8 mouse cellular contexts compared by ENCODE assay signal in the genomic region with DNA sequence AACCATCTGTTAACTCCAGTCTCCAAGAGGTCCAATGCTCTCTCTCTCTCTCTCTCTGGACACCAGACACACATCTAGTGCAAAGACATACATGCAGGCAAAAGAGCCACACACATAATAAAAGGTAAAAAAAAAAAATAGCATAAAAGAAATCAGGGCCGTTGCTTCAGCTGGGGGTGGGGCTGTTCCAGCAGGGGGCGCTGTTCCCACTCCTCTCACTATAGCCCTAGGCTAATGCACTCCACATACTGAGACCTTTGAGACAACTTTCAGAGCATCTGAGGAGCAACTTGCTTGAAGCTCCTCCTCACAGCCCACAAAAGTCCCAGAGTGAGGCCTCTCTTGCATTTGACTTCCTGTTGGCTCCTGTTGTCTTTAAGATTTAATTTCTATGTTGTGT. TPM values are rescaled to one million over a fixed set of nuclear protein-coding genes. Genes with fewer than 3 reads are reported as not detected.
A peak's percentile ranks its signal among the peaks of the same experiment; 100 is the strongest.
DNase-seq lines count a peak whose midpoint lies in the region; ATAC-seq lines count a peak whose summit lies in the region.

No protein-coding gene starts in this region.

- no peak for ATAC-seq in CD4-positive, CD25-positive, alpha-beta regulatory T cell, adult 4 months
- no peak for ATAC-seq in heart, embryonic 13.5 days (ENCODE audit: extremely low read depth, insufficient number of reproducible peaks, low FRiP score, low TSS enrichment)
- ATAC-seq in neural tube, embryonic 11.5 days (ENCODE audit: insufficient read depth, low FRiP score, low TSS enrichment) = no peak

- H3K9ac ChIP-seq in heart, embryonic 13.5 days = peak overlapping the region; percentile 96
- H3K9ac ChIP-seq in neural tube, embryonic 11.5 days (ENCODE audit: low read length) = no peak overlapping the region

- 15% methylated on average over 2 of the region's 2 CpGs for WGBS in heart, embryonic 13.5 days
- WGBS in neural tube, embryonic 11.5 days = 23% methylated on average over 2 of the region's 2 CpGs

- H3K36me3 ChIP-seq in heart, embryonic 13.5 days = peaks cover 61% of the 10 kb centered on the region
- H3K36me3 ChIP-seq in neural tube, embryonic 11.5 days (ENCODE audit: control insufficient read depth, insufficient read depth, low read length) = no peaks in the 10 kb centered on the region

- no peaks in the 10 kb centered on the region for H3K9me3 ChIP-seq in heart, embryonic 13.5 days
- H3K9me3 ChIP-seq in neural tube, embryonic 11.5 days (ENCODE audit: control insufficient read depth, low read length) = no peaks in the 10 kb centered on the region

- peaks cover 34% of the 10 kb centered on the region for H3K27me3 ChIP-seq in heart, embryonic 13.5 days (replicated peaks)
- no peaks in the 10 kb centered on the region for H3K27me3 ChIP-seq in neural tube, embryonic 11.5 days (ENCODE audit: control insufficient read depth, insufficient read depth, low read length)

- peak overlapping the region; percentile 99 for H3K27ac ChIP-seq in heart, embryonic 13.5 days (replicated peaks)
- H3K27ac ChIP-seq in neural tube, embryonic 11.5 days (ENCODE audit: low read depth, low read length) = no peak overlapping the region

- peak overlapping the region; percentile 75 for H3K4me2 ChIP-seq in heart, embryonic 13.5 days
- H3K4me2 ChIP-seq in neural tube, embryonic 11.5 days (ENCODE audit: low read depth) = no peak overlapping the region

- H3K4me1 ChIP-seq in heart, embryonic 13.5 days = peaks cover 27% of the 10 kb centered on the region
- peaks cover 4% of the 10 kb centered on the region; the same call in 1 of the 2 replicates for H3K4me1 ChIP-seq in neural tube, embryonic 11.5 days (ENCODE audit: control insufficient read depth, insufficient read depth, low read length)

- H3K4me3 ChIP-seq in heart, embryonic 13.5 days = peak overlapping the region; percentile 57
- no peak overlapping the region for H3K4me3 ChIP-seq in neural tube, embryonic 11.5 days (ENCODE audit: low read depth, low read length)

- peak; percentile 77 for DNase-seq in CD4-positive, CD25-positive, alpha-beta regulatory T cell, adult 2 months (ENCODE audit: low read depth, low spot score)
- DNase-seq in layer of hippocampus, adult 11-12 months (ENCODE audit: low spot score) = peak; percentile 44
- DNase-seq in layer of hippocampus, adult 9-10 months (ENCODE audit: low spot score) = no peak
- peak; percentile 55 for DNase-seq in ES-CJ7 (ENCODE audit: low read depth, low spot score)
- DNase-seq in neural tube, embryonic 11.5 days (ENCODE audit: low spot score) = peak; percentile 33
- DNase-seq in urinary bladder, postnatal 36 days (ENCODE audit: low spot score in 2 of 2) = no peak

RNA-seq across cellular contexts. Expression of a gene that starts 3.5 kb away (rescaled TPM):
- not detected for polyA plus RNA-seq in CD4-positive, CD25-positive, alpha-beta regulatory T cell, adult 4 months (2017; shearing (Covaris generic))
- polyA plus RNA-seq in heart, embryonic 13.5 days (2015; fragmentation: Nextera tagmentation; extraction: Ambion mirVana) = 7,724 and 9,145 TPM in 2 replicates
- 9.2 and 13.7 TPM in 2 replicates for polyA plus RNA-seq in neural tube, embryonic 11.5 days (2014; fragmentation: Nextera tagmentation; extraction: Ambion mirVana)

RNA-seq across cellular contexts. Expression of a gene that starts 36.4 kb away (rescaled TPM):
- under 1 TPM in 1 of 2 experiments, not detected in 1; 0.75 TPM for polyA plus RNA-seq in CD4-positive, CD25-positive, alpha-beta regulatory T cell, adult 4 months (2017; shearing (Covaris generic))
- 0.36 TPM in 1 of 2 replicates, not detected in the other for polyA plus RNA-seq in heart, embryonic 13.5 days (2015; fragmentation: Nextera tagmentation; extraction: Ambion mirVana)
- polyA plus RNA-seq in neural tube, embryonic 11.5 days (2014; fragmentation: Nextera tagmentation; extraction: Ambion mirVana) = not detected in 2 replicates

RNA-seq across cellular contexts. Expression of a gene that starts 53.9 kb away (rescaled TPM):
- polyA plus RNA-seq in CD4-positive, CD25-positive, alpha-beta regulatory T cell, adult 4 months (2017; shearing (Covaris generic)) = 10 to 100 TPM; 34.6 to 82.0 TPM
- 190 and 219 TPM in 2 replicates for polyA plus RNA-seq in heart, embryonic 13.5 days (2015; fragmentation: Nextera tagmentation; extraction: Ambion mirVana)
- polyA plus RNA-seq in neural tube, embryonic 11.5 days (2014; fragmentation: Nextera tagmentation; extraction: Ambion mirVana) = 325 and 339 TPM in 2 replicates

RNA-seq across cellular contexts. Expression of a gene that starts 54.3 kb away (rescaled TPM):
- polyA plus RNA-seq in CD4-positive, CD25-positive, alpha-beta regulatory T cell, adult 4 months (2017; shearing (Covaris generic)) = under 1 TPM in 1 of 2 experiments, not detected in 1; 0.15 TPM
- polyA plus RNA-seq in heart, embryonic 13.5 days (2015; fragmentation: Nextera tagmentation; extraction: Ambion mirVana) = 4.5 and 4.8 TPM in 2 replicates
- polyA plus RNA-seq in neural tube, embryonic 11.5 days (2014; fragmentation: Nextera tagmentation; extraction: Ambion mirVana) = 12.7 and 16.2 TPM in 2 replicates

Comparison
In these comparisons a context has a peak if more than half of its experiments do, and no peak if none do; other contexts are left out.
1. DNase-seq: peak in CD4-positive, CD25-positive, alpha-beta regulatory T cell, adult 2 months (single experiment), layer of hippocampus, adult 11-12 months (single experiment), ES-CJ7 (single experiment) and neural tube, embryonic 11.5 days (single experiment); none in layer of hippocampus, adult 9-10 months (single experiment) and urinary bladder, postnatal 36 days (0 of 2).
2. RNA of a gene that starts 3.5 kb away (polyA plus RNA-seq): 7,724 to 9,145 TPM in heart, embryonic 13.5 days; 9.2 to 13.7 TPM in neural tube, embryonic 11.5 days and not detected in CD4-positive, CD25-positive, alpha-beta regulatory T cell, adult 4 months; every median in the first group is over 100 times any median in the second.